Comparison of ENCODE assay signal across 8 mouse cellular contexts in genomic region chr8:84989810-84990209, GRCm38 (mm10). TPM values are rescaled to one million over a fixed set of nuclear protein-coding genes. Genes with fewer than 3 reads are reported as not detected.
DNase-seq lines count a peak whose midpoint lies in the region; ATAC-seq lines count a peak whose summit lies in the region.

No protein-coding gene starts in this region.

- H3K4me1 ChIP-seq in hindbrain, embryonic 12.5 days, result peaks cover 28% of the 10 kb centered on the region

- peak overlapping the region; percentile 73 for H3K27ac ChIP-seq in hindbrain, embryonic 12.5 days

- peaks cover 43% of the 10 kb centered on the region for H3K27me3 ChIP-seq in hindbrain, embryonic 12.5 days

- under 1% methylated on average over 15 of the region's 15 CpGs for WGBS in hindbrain, embryonic 12.5 days

- peak; percentile 98 for DNase-seq in NIH3T3 (ENCODE audit: low read depth)
- peak; percentile 94 to 95 for DNase-seq in cerebellum, postnatal 14 days
- peak; percentile 83 to 88 for DNase-seq in frontal cortex, postnatal 14 days (ENCODE audit: low spot score in 2 of 2)
- peak; percentile 85 to 89 for DNase-seq in layer of hippocampus, postnatal 25 days (ENCODE audit: extremely low spot score in 1 of 2, low spot score in 1 of 2)
- DNase-seq in lung, postnatal 14 days, result peak; percentile 98
- DNase-seq in ovary, postnatal 14 days (ENCODE audit: low spot score), result peak; percentile 92
- peak; percentile 94 for DNase-seq in thymus, postnatal 14 days

- H3K4me3 ChIP-seq in hindbrain, embryonic 12.5 days, result peak overlapping the region; percentile 60

- H3K4me2 ChIP-seq in hindbrain, embryonic 12.5 days (replicated peaks), result peak overlapping the region; percentile 91

- peak; percentile 61 for ATAC-seq in hindbrain, embryonic 12.5 days (ENCODE audit: low FRiP score)

- peak overlapping the region; percentile 67 for H3K9ac ChIP-seq in hindbrain, embryonic 12.5 days

- H3K9me3 ChIP-seq in hindbrain, embryonic 12.5 days (replicated peaks), result no peaks in the 10 kb centered on the region

- 0 out of 2 replicates have a peak, but pooled peaks cover 1% of the 10 kb centered on the region for H3K36me3 ChIP-seq in hindbrain, embryonic 12.5 days

RNA-seq across cellular contexts. Expression of gene Hook2, which starts 0.6 kb away (rescaled TPM):
- polyA plus RNA-seq in hindbrain, embryonic 12.5 days (2016; fragmentation: Nextera tagmentation; extraction: Ambion mirVana), result 16.3 and 18.7 TPM in 2 replicates
- total RNA-seq in layer of hippocampus, postnatal 25 days (2021), result 1 to 10 TPM; 7.6 to 9.3 TPM

RNA-seq across cellular contexts. Expression of gene Junb, which starts 11.3 kb away (rescaled TPM):
- polyA plus RNA-seq in hindbrain, embryonic 12.5 days (2016; fragmentation: Nextera tagmentation; extraction: Ambion mirVana), result 6.0 and 7.5 TPM in 2 replicates
- 10 to 100 TPM; 67.9 to 68.8 TPM for total RNA-seq in layer of hippocampus, postnatal 25 days (2021)

RNA-seq across cellular contexts. Expression of gene Rnaseh2a, which starts 20.2 kb away (rescaled TPM):
- 77.4 and 77.9 TPM in 2 replicates for polyA plus RNA-seq in hindbrain, embryonic 12.5 days (2016; fragmentation: Nextera tagmentation; extraction: Ambion mirVana)
- 10 to 100 TPM; 37.1 to 41.5 TPM for total RNA-seq in layer of hippocampus, postnatal 25 days (2021)

RNA-seq across cellular contexts. Expression of gene Prdx2, which starts 20.4 kb away (rescaled TPM):
- 1,088 and 1,187 TPM in 2 replicates for polyA plus RNA-seq in hindbrain, embryonic 12.5 days (2016; fragmentation: Nextera tagmentation; extraction: Ambion mirVana)
- 100 to 1,000 TPM; 335 to 353 TPM for total RNA-seq in layer of hippocampus, postnatal 25 days (2021)

RNA-seq across cellular contexts. Expression of gene Gm49661, which starts 20.6 kb away (rescaled TPM):
- polyA plus RNA-seq in hindbrain, embryonic 12.5 days (2016; fragmentation: Nextera tagmentation; extraction: Ambion mirVana), result not detected in 2 replicates
- not detected for total RNA-seq in layer of hippocampus, postnatal 25 days (2021)

Comparison
In these comparisons a context has a peak if more than half of its experiments do, and no peak if none do; other contexts are left out.
1. Peak in every context shown above with its lines: DNase-seq, ATAC-seq, H3K4me3 ChIP-seq and H3K27ac ChIP-seq.